Mouse (Mus musculus): Measurements from ENCODE around the gene Phactr3. TPM values are rescaled to one million over a fixed set of nuclear protein-coding genes. Genes with fewer than 3 reads are reported as not detected.

Gene Phactr3
- polyA plus RNA-seq, 1 experiment from 2014 or later, result 3.1 TPM

GRCm38 (mm10) chr2:178141489-178141922 lies 22.7 kb downstream of the Phactr3 start:
- peaks cover 6% of the 10 kb centered on the region for H3K4me1 ChIP-seq
- WGBS, result 5% methylated on average over 10 of the region's 10 CpGs
- peak overlapping the region; percentile 38 for H3K4me3 ChIP-seq
- no peaks in the 10 kb centered on the region for H3K9me3 ChIP-seq
- H3K27me3 ChIP-seq, result peaks cover 28% of the 10 kb centered on the region
- H3K27ac ChIP-seq, result no peak overlapping the region
- peak overlapping the region; percentile 67 for H3K4me2 ChIP-seq (replicated peaks)
- no peak for ATAC-seq (ENCODE audit: insufficient number of reproducible peaks, insufficient read depth, low FRiP score, low TSS enrichment)
- no peaks in the 10 kb centered on the region for H3K36me3 ChIP-seq
- no peak overlapping the region for H3K9ac ChIP-seq

DNA sequence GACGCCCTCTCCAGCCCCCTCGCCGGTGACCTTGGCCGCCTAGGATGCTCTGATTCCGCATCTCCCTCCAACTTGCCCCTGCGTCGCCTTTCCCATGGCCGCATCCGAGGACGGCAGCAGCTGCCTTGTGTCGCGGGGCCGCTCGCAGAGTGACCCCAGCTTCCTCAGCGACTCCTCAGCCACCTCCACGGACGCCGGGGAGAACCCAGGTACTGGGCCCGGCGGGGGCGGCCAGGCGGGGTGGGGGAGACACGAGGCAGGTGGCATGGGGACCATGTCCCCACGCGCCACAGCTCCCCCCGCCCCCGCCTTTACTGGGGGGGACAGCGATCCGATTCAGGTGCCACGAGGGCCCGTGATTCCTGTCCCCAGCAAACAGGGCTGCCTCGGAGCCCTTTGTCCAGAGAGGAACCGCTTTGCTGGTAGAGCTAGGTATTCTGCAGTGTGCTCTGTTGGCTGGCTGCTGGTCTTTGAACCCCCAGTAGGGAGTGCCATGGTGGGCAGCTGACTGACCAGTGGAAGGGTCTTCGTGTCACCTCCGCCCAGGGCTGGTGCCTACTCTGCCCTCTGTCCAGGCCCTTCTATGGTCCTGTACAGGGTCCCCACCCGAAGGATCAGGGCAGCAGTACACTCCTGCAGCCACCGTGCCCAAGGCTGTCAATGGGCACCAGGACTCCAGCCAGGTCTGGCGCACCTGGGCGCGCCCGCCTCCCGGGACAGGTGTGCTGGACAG lies 23.7 kb downstream of the Phactr3 start:
- peaks cover 28% of the 10 kb centered on the region for H3K27me3 ChIP-seq
- 13% methylated on average over 42 of the region's 42 CpGs for WGBS
- H3K9me3 ChIP-seq, result no peaks in the 10 kb centered on the region
- peak overlapping the region; percentile 58 for H3K9ac ChIP-seq
- no peak overlapping the region for H3K27ac ChIP-seq
- peaks cover 6% of the 10 kb centered on the region for H3K4me1 ChIP-seq
- H3K4me2 ChIP-seq (replicated peaks), result peak overlapping the region; percentile 67
- H3K4me3 ChIP-seq, result peak overlapping the region; percentile 38
- ATAC-seq (ENCODE audit: insufficient number of reproducible peaks, insufficient read depth, low FRiP score, low TSS enrichment), result no peak
- H3K36me3 ChIP-seq, result no peaks in the 10 kb centered on the region

- no peaks in the 10 kb centered on the region for H3K36me3 ChIP-seq
- H3K27me3 ChIP-seq, result peaks cover 28% of the 10 kb centered on the region
- peaks cover 6% of the 10 kb centered on the region for H3K4me1 ChIP-seq
- WGBS, result 42% methylated on average over 3 of the region's 3 CpGs
- no peak overlapping the region for H3K9ac ChIP-seq
- H3K4me3 ChIP-seq, result 0 out of 2 replicates have a peak overlapping the region, but pooled peaks have one; percentile 38
- ATAC-seq (ENCODE audit: insufficient number of reproducible peaks, insufficient read depth, low FRiP score, low TSS enrichment), result no peak
- no peaks in the 10 kb centered on the region for H3K9me3 ChIP-seq
- H3K27ac ChIP-seq, result no peak overlapping the region
- H3K4me2 ChIP-seq (replicated peaks), result peak overlapping the region; percentile 67; the same call in 1 of the 2 replicates
These were observed 24.2 kb downstream of the Phactr3 start for GRCm38 (mm10) chr2:178143024-178143415.

DNA sequence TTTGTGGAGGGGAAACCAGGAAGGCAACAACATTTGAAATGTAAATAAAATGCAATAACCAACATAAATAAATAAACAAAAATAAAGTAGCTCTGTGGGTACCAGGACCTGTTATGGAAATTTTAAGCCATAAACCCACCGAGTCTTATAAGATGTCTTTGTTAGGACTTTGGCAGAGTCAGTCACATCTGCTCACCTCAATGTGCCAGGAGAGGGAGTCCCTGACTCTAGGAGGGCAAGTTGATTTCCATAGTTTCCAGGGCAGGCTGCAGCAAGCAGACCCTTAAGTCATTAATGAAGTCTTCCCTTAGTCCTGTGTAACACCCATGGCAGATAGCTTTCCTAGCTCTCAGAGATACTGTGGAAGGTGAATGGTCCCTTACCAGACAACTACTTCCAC lies 25.1 kb downstream of the Phactr3 start:
- Histone ChIP-seq H3K4me3 (no peak overlapping the region), H3K4me1 (peaks cover 6% of the 10 kb centered on the region), H3K27me3 (peaks cover 28% of the 10 kb centered on the region), H3K9me3 (no peaks in the 10 kb centered on the region), H3K27ac (no peak overlapping the region), H3K4me2 (replicated peaks) (no peak overlapping the region), H3K36me3 (no peaks in the 10 kb centered on the region), H3K9ac (no peak overlapping the region)
- ATAC-seq (ENCODE audit: insufficient number of reproducible peaks, insufficient read depth, low FRiP score, low TSS enrichment), result no peak
- 69% methylated on average over 1 of the region's 1 CpGs for WGBS

- 66% methylated on average over 1 of the region's 1 CpGs for WGBS
- no peak for ATAC-seq (ENCODE audit: insufficient number of reproducible peaks, insufficient read depth, low FRiP score, low TSS enrichment)
- H3K36me3 ChIP-seq, result no peaks in the 10 kb centered on the region
- H3K9me3 ChIP-seq, result no peaks in the 10 kb centered on the region
- no peak overlapping the region for H3K4me2 ChIP-seq (replicated peaks)
- no peak overlapping the region for H3K9ac ChIP-seq
- H3K4me3 ChIP-seq, result no peak overlapping the region
- no peaks in the 10 kb centered on the region for H3K4me1 ChIP-seq
- H3K27ac ChIP-seq, result no peak overlapping the region
- no peaks in the 10 kb centered on the region for H3K27me3 ChIP-seq
These were observed 30.5 kb downstream of the Phactr3 start for GRCm38 (mm10) chr2:178149312-178149711.

DNA sequence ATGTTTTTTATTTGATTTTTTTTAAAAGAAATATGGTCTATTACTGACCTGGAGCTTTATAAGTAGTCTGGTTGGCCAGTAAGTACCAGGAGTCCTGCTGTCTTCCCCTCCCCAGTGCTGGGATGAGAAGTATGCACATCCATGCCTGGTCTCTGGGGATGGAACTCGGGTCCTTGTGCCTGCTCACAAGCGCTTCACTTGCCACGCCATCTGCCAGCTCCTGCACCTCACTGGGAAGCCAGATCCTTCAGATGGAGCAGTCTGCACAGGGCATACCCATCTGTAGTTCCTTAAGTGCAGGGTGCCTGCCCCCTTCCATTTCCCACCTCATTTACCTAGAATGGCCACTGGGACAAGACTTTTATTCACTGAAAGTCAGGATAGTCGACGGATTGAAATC lies 31.9 kb downstream of the Phactr3 start:
- Histone ChIP-seq H3K4me3 (no peak overlapping the region), H3K36me3 (no peaks in the 10 kb centered on the region), H3K4me2 (replicated peaks) (no peak overlapping the region), H3K9ac (no peak overlapping the region), H3K27ac (no peak overlapping the region), H3K27me3 (no peaks in the 10 kb centered on the region), H3K9me3 (no peaks in the 10 kb centered on the region), H3K4me1 (peaks cover 4% of the 10 kb centered on the region; the same call in 1 of the 2 replicates)
- ATAC-seq (ENCODE audit: insufficient number of reproducible peaks, insufficient read depth, low FRiP score, low TSS enrichment), result no peak
- WGBS, result 83% methylated on average over 5 of the region's 5 CpGs

DNA sequence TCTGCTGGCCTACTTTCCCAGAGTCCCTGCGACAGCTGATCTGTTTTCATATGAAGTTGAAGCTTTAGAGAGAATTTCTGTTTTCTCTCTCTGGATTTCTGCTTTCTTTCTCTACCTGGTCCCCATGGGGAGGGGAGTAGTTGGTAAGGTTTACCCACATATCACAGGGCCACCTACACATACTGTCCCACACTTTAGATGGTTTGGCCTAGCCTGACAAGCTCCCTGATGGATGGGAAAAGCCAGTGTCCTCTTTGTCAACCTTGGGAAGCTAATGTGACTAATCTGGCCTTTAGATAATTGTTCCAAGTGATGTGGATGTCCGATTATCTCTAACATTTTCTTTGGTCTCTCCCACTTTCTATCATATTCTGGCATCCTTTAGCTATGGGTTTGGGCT lies 34.8 kb downstream of the Phactr3 start:
- H3K36me3 ChIP-seq, result no peaks in the 10 kb centered on the region
- no peak overlapping the region for H3K9ac ChIP-seq
- no peak overlapping the region for H3K4me2 ChIP-seq (replicated peaks)
- no peak for ATAC-seq (ENCODE audit: insufficient number of reproducible peaks, insufficient read depth, low FRiP score, low TSS enrichment)
- no peak overlapping the region for H3K27ac ChIP-seq
- H3K9me3 ChIP-seq, result no peaks in the 10 kb centered on the region
- 86% methylated on average over 2 of the region's 2 CpGs for WGBS
- no peaks in the 10 kb centered on the region for H3K27me3 ChIP-seq
- H3K4me1 ChIP-seq, result peaks cover 4% of the 10 kb centered on the region; the same call in 1 of the 2 replicates
- no peak overlapping the region for H3K4me3 ChIP-seq

- WGBS, result 30% methylated on average over 5 of the region's 5 CpGs
- H3K4me2 ChIP-seq (replicated peaks), result no peak overlapping the region
- no peak overlapping the region for H3K9ac ChIP-seq
- no peak for ATAC-seq (ENCODE audit: insufficient number of reproducible peaks, insufficient read depth, low FRiP score, low TSS enrichment)
- no peaks in the 10 kb centered on the region for H3K36me3 ChIP-seq
- H3K4me3 ChIP-seq, result no peak overlapping the region
- H3K4me1 ChIP-seq, result peaks cover 4% of the 10 kb centered on the region; the same call in 1 of the 2 replicates
- H3K27ac ChIP-seq, result no peak overlapping the region
- no peaks in the 10 kb centered on the region for H3K27me3 ChIP-seq
- no peaks in the 10 kb centered on the region for H3K9me3 ChIP-seq
These were observed 35.4 kb downstream of the Phactr3 start for GRCm38 (mm10) chr2:178154129-178154528.

- no peak for ATAC-seq (ENCODE audit: insufficient number of reproducible peaks, insufficient read depth, low FRiP score, low TSS enrichment)
- Histone ChIP-seq H3K27me3 (no peaks in the 10 kb centered on the region), H3K9me3 (no peaks in the 10 kb centered on the region), H3K4me3 (no peak overlapping the region), H3K4me1 (peaks cover 4% of the 10 kb centered on the region; the same call in 1 of the 2 replicates), H3K27ac (no peak overlapping the region), H3K9ac (no peak overlapping the region), H3K4me2 (replicated peaks) (no peak overlapping the region), H3K36me3 (no peaks in the 10 kb centered on the region)
- 41% methylated on average over 4 of the region's 4 CpGs for WGBS
These were observed 35.8 kb downstream of the Phactr3 start for GRCm38 (mm10) chr2:178154576-178154975.

- no peaks in the 10 kb centered on the region for H3K9me3 ChIP-seq
- no peak overlapping the region for H3K27ac ChIP-seq
- H3K4me2 ChIP-seq (replicated peaks), result no peak overlapping the region
- no peak overlapping the region for H3K9ac ChIP-seq
- peaks cover 4% of the 10 kb centered on the region; the same call in 1 of the 2 replicates for H3K4me1 ChIP-seq
- no peaks in the 10 kb centered on the region for H3K27me3 ChIP-seq
- no peaks in the 10 kb centered on the region for H3K36me3 ChIP-seq
- no peak overlapping the region for H3K4me3 ChIP-seq
- WGBS, result 84% methylated on average over 8 of the region's 8 CpGs
- no peak for ATAC-seq (ENCODE audit: insufficient number of reproducible peaks, insufficient read depth, low FRiP score, low TSS enrichment)
These were observed 36.6 kb downstream of the Phactr3 start for GRCm38 (mm10) chr2:178155176-178155916.

- Histone ChIP-seq H3K4me2 (replicated peaks) (no peak overlapping the region), H3K4me3 (no peak overlapping the region), H3K9ac (no peak overlapping the region), H3K4me1 (peaks cover 4% of the 10 kb centered on the region; the same call in 1 of the 2 replicates), H3K27ac (no peak overlapping the region), H3K27me3 (no peaks in the 10 kb centered on the region), H3K9me3 (no peaks in the 10 kb centered on the region), H3K36me3 (no peaks in the 10 kb centered on the region)
- WGBS, result 89% methylated on average over 1 of the region's 1 CpGs
- no peak for ATAC-seq (ENCODE audit: insufficient number of reproducible peaks, insufficient read depth, low FRiP score, low TSS enrichment)
These were observed 37.1 kb downstream of the Phactr3 start for GRCm38 (mm10) chr2:178155917-178156282.

GRCm38 (mm10) chr2:178158936-178159335 lies 40.2 kb downstream of the Phactr3 start:
- Histone ChIP-seq H3K9ac (no peak overlapping the region), H3K27ac (no peak overlapping the region), H3K9me3 (no peaks in the 10 kb centered on the region), H3K36me3 (no peaks in the 10 kb centered on the region), H3K4me1 (peaks cover 4% of the 10 kb centered on the region; the same call in 1 of the 2 replicates), H3K4me2 (replicated peaks) (no peak overlapping the region), H3K4me3 (no peak overlapping the region), H3K27me3 (no peaks in the 10 kb centered on the region)
- WGBS, result 79% methylated on average over 12 of the region's 12 CpGs
- ATAC-seq (ENCODE audit: insufficient number of reproducible peaks, insufficient read depth, low FRiP score, low TSS enrichment), result no peak

Measured in embryonic facial prominence, embryonic 12.5 days (tissue).